Mouse (Mus musculus): Measurements from ENCODE around the gene Lrfn2. TPM values are rescaled to one million over a fixed set of nuclear protein-coding genes. Genes with fewer than 3 reads are reported as not detected.

The Lrfn2 gene
- polyA plus RNA-seq, 1 experiment from 2014 or later, result 8.7 TPM

DNA sequence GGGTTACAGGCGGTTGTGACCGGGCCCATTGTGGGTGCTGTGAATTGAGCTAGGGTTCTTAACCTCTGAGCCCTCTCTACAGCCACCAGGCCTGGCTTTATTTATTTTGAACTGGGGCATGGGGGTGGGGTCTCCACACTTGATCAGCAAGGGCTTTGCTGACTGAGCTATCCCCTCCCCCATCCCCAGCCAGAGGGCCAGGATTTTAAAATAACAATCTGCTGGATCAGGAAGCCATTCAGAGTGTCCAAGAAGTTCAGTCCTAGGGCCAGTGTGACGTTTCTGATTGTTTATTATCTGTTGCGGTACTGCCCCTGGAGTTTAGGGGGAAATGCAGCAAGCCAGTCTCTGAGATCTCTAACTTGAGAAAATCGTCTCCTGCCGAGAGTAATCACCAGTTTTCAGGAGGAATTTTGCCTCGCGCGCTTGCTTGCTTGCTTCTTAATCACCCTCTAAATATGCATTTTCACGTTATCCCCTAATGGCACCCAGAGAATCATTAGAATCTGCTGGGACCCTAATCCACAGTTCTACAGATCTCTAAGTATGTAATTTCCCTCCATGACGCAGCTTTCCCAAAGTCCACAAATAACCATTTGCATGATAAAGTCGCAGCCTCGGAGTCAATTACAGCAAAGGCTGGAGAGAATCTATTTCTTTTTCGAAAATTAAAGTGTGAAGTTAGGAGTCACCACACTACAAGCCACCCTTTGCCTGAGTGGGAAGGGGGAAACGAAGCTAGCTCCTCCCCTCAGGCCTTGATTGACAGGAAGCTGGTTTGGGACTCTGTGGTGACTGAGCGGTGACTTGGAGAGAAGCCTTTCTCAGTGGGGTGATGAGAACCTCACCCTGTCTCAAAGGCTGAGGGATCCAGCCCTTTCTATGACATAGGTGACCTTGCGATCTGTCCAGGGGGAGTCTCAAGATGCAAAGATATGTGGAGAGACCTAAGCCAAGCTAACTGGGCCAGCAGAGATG, 85.5 kb downstream of the Lrfn2 start:
- H3K27ac ChIP-seq (replicated peaks), result 0 out of 2 replicates have a peak overlapping the region, but pooled peaks have one; percentile 15
- no peaks in the 10 kb centered on the region for H3K27me3 ChIP-seq
- H3K4me1 ChIP-seq, result peaks cover 8% of the 10 kb centered on the region; the same call in 1 of the 2 replicates
- no peak overlapping the region for H3K4me3 ChIP-seq
- no peak overlapping the region for H3K9ac ChIP-seq (replicated peaks)
- H3K4me2 ChIP-seq (replicated peaks), result no peak overlapping the region
- WGBS, result 37% methylated on average over 17 of the region's 17 CpGs
- H3K9me3 ChIP-seq, result no peaks in the 10 kb centered on the region
- ATAC-seq (replicated peaks), result 0 out of 2 replicates have a peak, but pooled peaks have one; percentile 42
- H3K36me3 ChIP-seq, result no peaks in the 10 kb centered on the region

DNA sequence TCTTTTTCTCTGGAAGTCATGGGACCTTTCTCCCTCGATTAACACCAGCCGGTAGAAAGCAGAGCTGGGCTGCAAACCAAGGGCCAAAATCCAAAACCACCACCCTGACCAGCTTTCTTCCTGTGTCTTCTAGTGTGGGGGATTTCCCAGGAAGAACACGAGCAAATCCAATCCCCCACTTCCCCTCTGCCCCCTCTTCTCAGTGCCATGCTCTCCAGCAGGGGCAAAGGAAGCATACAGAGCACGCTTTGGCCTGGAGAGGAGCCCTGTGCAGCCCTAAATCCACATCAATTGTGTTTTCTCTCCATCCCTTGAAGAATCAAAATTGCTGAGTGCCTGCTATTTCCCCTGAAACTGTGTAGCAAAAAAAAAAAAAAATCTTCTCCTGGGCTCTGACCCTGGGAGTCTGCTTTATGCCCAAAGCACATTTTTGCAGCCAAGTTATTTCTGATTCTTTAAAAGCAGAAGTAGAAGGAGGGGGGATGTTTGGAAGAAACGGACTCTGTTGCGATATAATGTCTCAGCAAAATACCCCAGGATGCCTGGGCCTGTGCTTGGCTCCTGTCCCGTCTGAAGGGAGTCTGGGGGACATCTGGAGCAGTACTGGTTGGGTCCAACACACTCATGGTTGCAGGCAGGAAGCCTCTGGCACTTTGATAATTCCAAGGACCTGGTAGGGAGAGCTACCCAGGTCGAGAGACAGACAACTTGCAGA, 86.8 kb downstream of the Lrfn2 start:
- Histone ChIP-seq H3K9ac (replicated peaks) (no peak overlapping the region), H3K4me3 (no peak overlapping the region), H3K36me3 (no peaks in the 10 kb centered on the region), H3K27me3 (no peaks in the 10 kb centered on the region), H3K4me1 (peaks cover 8% of the 10 kb centered on the region; the same call in 1 of the 2 replicates), H3K4me2 (replicated peaks) (no peak overlapping the region), H3K27ac (replicated peaks) (no peak overlapping the region), H3K9me3 (no peaks in the 10 kb centered on the region)
- WGBS, result 75% methylated on average over 8 of the region's 8 CpGs
- ATAC-seq (replicated peaks), result no peak

DNA sequence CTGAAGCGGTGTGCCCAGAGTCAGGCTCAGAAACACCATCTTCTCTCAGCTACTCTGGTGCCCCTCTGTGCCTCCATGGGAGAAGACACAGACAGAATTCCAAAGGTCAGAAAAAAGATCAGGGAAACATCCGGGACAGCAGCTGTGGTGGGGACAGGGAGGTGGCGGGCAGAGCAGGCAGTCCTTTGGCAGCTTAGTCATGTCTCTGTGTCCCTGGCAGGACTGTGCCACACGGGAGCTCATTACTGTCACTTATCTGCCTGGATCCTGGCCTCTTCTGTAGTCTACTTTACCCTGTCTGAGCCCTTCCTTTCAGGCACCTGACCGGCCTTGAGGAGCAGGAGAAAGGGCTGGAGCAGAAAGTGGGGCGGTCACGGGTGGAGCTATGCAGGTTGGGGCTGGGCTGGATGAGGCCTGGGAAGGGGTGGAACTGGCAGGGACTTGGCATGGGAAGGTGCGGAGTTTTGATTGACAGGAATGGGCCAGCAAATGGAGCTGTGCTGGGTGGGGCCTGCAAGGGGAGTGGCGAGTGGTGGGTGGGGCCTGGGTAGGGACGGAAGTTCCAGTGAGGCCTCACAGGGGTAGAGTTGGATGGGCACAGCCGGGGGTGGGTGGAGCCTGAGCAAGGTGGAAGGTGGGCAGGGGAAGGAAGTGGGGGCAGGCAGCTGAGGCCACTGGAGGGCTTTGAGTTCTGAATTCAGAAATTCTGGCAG, 97.5 kb downstream of the Lrfn2 start:
- H3K4me1 ChIP-seq, result peaks cover 17% of the 10 kb centered on the region; the same call in 1 of the 2 replicates
- 28% methylated on average over 11 of the region's 11 CpGs for WGBS
- H3K36me3 ChIP-seq, result no peaks in the 10 kb centered on the region
- peak; percentile 47 for ATAC-seq (replicated peaks)
- H3K4me3 ChIP-seq, result no peak overlapping the region
- H3K27me3 ChIP-seq, result no peaks in the 10 kb centered on the region
- no peak overlapping the region for H3K9ac ChIP-seq (replicated peaks)
- H3K9me3 ChIP-seq, result no peaks in the 10 kb centered on the region
- H3K27ac ChIP-seq (replicated peaks), result no peak overlapping the region
- no peak overlapping the region for H3K4me2 ChIP-seq (replicated peaks)

DNA sequence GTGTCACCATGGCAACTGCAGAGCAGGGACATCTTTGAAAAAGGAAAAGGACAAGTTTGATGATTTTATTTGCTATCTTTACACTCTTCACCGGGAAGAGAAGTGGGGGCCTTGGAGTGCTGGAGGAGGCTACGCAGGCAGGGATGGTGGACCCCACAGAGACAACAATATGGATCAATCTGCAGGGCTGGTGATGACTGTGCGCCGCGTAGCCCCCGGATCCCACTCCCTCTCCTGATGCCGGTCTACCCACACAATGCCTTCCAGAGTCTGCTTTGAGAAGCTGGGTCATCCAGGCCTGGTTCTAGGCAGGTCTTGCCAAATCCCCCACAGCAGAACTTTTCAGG, 98.1 kb downstream of the Lrfn2 start:
- Histone ChIP-seq H3K4me3 (no peak overlapping the region), H3K27me3 (no peaks in the 10 kb centered on the region), H3K4me2 (replicated peaks) (no peak overlapping the region), H3K36me3 (no peaks in the 10 kb centered on the region), H3K9ac (replicated peaks) (no peak overlapping the region), H3K9me3 (no peaks in the 10 kb centered on the region), H3K27ac (replicated peaks) (no peak overlapping the region), H3K4me1 (peaks cover 17% of the 10 kb centered on the region; the same call in 1 of the 2 replicates)
- ATAC-seq (replicated peaks), result peak; percentile 30; the same call in 1 of the 2 replicates
- WGBS, result 83% methylated on average over 7 of the region's 7 CpGs

DNA sequence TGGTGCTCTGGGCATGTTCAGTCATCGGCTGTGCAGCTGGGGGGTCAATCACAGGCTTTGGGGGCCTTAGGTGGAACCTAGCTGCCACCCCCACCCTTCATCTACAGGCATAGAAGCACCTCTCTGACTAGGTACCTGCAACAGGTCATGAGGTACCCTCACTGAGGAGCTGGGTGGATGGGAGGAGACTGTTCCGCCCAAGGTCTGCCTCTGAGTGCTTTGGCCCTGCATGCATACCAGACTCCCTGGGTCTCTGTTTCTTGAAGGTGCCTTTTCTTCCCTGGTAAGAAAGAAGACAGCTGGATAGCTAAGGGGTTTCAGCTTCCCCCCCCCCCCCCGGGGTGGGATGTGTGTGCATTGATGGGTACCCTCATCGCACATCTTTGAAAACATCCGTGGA, 98.7 kb downstream of the Lrfn2 start:
- 86% methylated on average over 5 of the region's 5 CpGs for WGBS
- Histone ChIP-seq H3K27me3 (no peaks in the 10 kb centered on the region), H3K4me1 (peaks cover 17% of the 10 kb centered on the region; the same call in 1 of the 2 replicates), H3K27ac (replicated peaks) (no peak overlapping the region), H3K36me3 (no peaks in the 10 kb centered on the region), H3K4me2 (replicated peaks) (no peak overlapping the region), H3K9me3 (no peaks in the 10 kb centered on the region), H3K4me3 (no peak overlapping the region), H3K9ac (replicated peaks) (no peak overlapping the region)
- no peak for ATAC-seq (replicated peaks)

DNA sequence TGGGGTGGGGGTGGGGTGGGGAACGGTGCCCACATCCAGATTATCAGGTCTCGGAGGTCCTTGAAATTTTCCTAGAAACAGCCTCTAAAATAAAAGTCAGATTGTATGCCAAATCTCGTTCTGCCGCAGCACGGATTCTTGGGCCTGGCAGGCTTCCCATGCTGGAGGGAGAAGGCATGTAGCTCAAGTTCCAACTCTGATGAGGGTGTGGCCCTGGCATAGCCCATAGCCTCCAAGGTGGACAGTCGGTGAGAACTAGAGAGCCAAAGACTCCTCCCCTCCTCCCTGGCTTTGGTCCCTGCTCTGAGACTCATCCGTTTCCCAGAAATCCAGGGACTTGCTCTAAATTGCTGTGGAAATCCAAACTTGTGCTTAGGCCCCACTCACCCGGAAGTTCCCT, 99.6 kb downstream of the Lrfn2 start:
- peaks cover 17% of the 10 kb centered on the region; the same call in 1 of the 2 replicates for H3K4me1 ChIP-seq
- no peaks in the 10 kb centered on the region for H3K36me3 ChIP-seq
- no peak overlapping the region for H3K4me3 ChIP-seq
- H3K27ac ChIP-seq (replicated peaks), result no peak overlapping the region
- H3K27me3 ChIP-seq, result no peaks in the 10 kb centered on the region
- H3K9ac ChIP-seq (replicated peaks), result no peak overlapping the region
- ATAC-seq (replicated peaks), result no peak
- no peak overlapping the region for H3K4me2 ChIP-seq (replicated peaks)
- 65% methylated on average over 8 of the region's 8 CpGs for WGBS
- H3K9me3 ChIP-seq, result no peaks in the 10 kb centered on the region

DNA sequence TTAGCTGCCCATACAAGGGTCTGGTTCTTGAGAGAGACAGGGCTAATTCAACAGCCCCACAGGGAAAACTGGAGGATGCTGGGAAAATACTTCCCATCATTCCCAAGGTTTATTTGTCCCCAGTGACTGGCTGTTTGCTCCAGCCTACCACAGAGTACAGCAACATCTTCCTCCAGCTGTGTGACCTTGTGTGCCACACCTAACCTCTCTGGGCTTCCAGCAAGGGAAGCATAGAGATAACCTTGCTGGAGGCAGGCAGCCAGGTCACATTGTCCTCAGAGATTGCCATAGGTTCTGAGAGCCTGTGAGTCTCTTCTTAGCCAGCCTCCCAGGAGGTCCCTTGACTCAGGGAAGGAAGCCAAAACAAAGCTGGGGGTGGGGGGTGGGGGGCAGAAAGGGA, 101.1 kb downstream of the Lrfn2 start:
- peaks cover 17% of the 10 kb centered on the region; the same call in 1 of the 2 replicates for H3K4me1 ChIP-seq
- no peak overlapping the region for H3K4me2 ChIP-seq (replicated peaks)
- no peak overlapping the region for H3K9ac ChIP-seq (replicated peaks)
- H3K9me3 ChIP-seq, result no peaks in the 10 kb centered on the region
- ATAC-seq (replicated peaks), result no peak
- H3K4me3 ChIP-seq, result no peak overlapping the region
- H3K36me3 ChIP-seq, result no peaks in the 10 kb centered on the region
- H3K27ac ChIP-seq (replicated peaks), result no peak overlapping the region
- H3K27me3 ChIP-seq, result no peaks in the 10 kb centered on the region

DNA sequence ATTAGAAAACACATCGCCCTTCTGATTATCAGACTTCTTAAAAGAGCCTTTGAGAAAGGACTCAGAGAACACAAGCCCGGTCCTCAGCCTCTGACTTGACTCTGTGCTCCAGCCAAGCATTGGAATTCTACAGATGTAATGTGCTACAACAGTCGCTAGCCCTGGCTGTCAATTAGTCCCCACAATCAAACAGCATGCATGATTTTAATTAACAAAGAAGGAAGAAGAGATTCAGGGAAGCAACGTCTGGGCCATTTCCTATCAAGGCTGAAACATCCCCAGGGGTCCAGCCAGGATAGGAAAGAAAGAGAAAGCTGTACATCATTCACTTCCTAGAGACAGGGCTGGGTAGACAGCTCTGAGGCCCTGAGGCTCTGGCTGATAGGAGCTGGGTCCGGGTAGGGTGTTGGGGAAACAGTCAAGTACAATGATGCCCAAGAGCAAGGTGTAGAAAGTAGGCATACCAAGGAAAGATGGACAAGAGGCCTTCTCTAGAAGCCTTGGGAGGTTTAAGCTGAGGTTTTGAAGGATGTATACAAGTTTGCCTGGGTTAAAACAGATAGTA, 101.6 kb downstream of the Lrfn2 start:
- no peaks in the 10 kb centered on the region for H3K9me3 ChIP-seq
- no peak overlapping the region for H3K4me3 ChIP-seq
- no peaks in the 10 kb centered on the region for H3K27me3 ChIP-seq
- 7% methylated on average over 5 of the region's 5 CpGs for WGBS
- H3K4me2 ChIP-seq (replicated peaks), result no peak overlapping the region
- ATAC-seq (replicated peaks), result no peak
- peaks cover 17% of the 10 kb centered on the region; the same call in 1 of the 2 replicates for H3K4me1 ChIP-seq
- no peak overlapping the region; the same call in 1 of the 2 replicates for H3K27ac ChIP-seq (replicated peaks)
- no peaks in the 10 kb centered on the region for H3K36me3 ChIP-seq
- H3K9ac ChIP-seq (replicated peaks), result no peak overlapping the region

DNA sequence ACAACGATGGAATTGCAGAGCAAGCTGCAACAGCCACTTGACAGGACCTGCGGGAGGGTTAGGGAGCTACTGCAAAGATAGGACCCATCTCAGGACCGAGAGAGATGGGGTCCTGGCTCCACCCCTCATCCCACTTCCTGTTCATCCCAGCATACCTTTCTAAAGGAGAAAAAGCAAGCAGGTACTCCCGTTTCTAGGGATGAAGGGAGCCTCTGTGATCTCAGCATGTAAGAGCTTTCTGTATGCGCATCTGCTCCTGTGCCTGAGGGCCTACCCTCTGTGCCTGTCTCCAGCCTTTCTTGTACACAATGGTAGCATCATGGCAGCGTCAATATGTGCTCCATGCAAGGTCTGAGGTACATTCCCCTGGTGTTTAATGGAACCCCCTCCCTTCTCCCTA, 102.9 kb downstream of the Lrfn2 start:
- ATAC-seq (replicated peaks), result no peak
- WGBS, result 65% methylated on average over 6 of the region's 6 CpGs
- H3K27me3 ChIP-seq, result no peaks in the 10 kb centered on the region

DNA sequence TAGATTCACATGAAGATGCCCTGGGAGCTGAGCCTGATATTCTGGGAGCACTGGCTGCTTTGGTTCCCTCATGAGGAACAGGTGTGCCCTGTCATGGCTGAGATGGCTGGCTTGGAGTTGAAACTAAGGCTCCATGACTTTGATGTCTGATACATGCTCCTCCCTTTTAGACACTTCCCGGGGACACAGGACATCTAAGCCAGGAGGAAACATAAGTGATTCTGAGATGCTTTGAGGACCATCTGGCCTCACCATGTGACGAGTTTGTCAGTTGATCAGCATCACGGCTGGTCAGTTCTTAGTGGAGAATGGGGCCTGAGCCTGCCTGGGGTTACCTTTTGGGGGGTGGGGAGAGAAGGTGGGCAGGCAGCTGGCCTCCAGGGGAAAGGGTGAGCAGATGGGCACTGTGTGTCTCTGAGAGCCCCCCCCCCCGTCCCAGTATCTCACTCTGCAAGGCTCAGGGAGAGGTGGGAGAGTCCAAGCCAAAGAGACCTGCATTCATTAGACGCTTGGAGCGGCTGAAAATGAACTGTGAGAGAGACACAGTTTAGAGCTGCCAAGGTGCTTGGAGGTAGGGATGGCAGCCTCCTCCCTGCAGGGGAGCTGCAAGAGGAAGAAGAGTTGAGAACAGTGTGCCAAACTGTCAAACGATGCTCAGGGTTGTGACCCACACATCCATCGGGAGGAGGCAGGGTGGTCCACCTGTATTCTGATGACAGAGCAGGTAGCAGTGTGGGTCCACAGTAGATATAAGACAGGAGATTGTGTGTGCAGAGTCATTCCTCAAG, 105.2 kb downstream of the Lrfn2 start:
- no peak for ATAC-seq (replicated peaks)
- Histone ChIP-seq H3K27me3 (no peaks in the 10 kb centered on the region), H3K4me2 (replicated peaks) (no peak overlapping the region), H3K36me3 (no peaks in the 10 kb centered on the region), H3K4me3 (no peak overlapping the region), H3K9me3 (no peaks in the 10 kb centered on the region), H3K9ac (replicated peaks) (no peak overlapping the region), H3K4me1 (peaks cover 9% of the 10 kb centered on the region; the same call in 1 of the 2 replicates), H3K27ac (replicated peaks) (no peak overlapping the region)
- WGBS, result 66% methylated on average over 8 of the region's 8 CpGs

More for the DNA sequence above, 102.9 kb downstream of the Lrfn2 start:
- no peak overlapping the region for H3K27ac ChIP-seq (replicated peaks)
- no peaks in the 10 kb centered on the region for H3K9me3 ChIP-seq
- no peak overlapping the region for H3K4me2 ChIP-seq (replicated peaks)
- no peak overlapping the region for H3K4me3 ChIP-seq
- H3K4me1 ChIP-seq, result peaks cover 12% of the 10 kb centered on the region; the same call in 1 of the 2 replicates
- H3K9ac ChIP-seq (replicated peaks), result no peak overlapping the region
- H3K36me3 ChIP-seq, result no peaks in the 10 kb centered on the region

Data from forebrain, embryonic 15.5 days (tissue).